Mouse (Mus musculus) thymus, adult 2 months (tissue): ENCODE measurements around the gene Fhit.

ENCODE experiments used
- CTCF ChIP-seq: fragments of 200-500 bp; IDR thresholded peaks from 2 replicates; pipeline ENCODE4 v1.5.1; 2012; ENCODE audit warnings: mild to moderate bottlenecking, control low read depth, low read length, moderate library complexity, borderline replicate concordance; ENCODE audit not compliant: control insufficient read depth, poor library complexity, insufficient read depth; ENCODE audit errors: extremely low read depth
- POLR2A ChIP-seq: fragments of 200-500 bp; IDR thresholded peaks from 2 replicates; pipeline ENCODE4 v1.6.1; 2012; ENCODE audit warnings: mild to moderate bottlenecking, low read length, control low read depth, moderate library complexity; ENCODE audit not compliant: control insufficient read depth, poor library complexity, insufficient read depth; ENCODE audit errors: extremely low read depth

GRCm38 (mm10) chr14:11083946-11084345, 77.9 kb downstream of the Fhit start:
- no peak for TF ChIP-seq CTCF
- TF ChIP-seq POLR2A = no peak
